9 mouse cellular contexts compared by ENCODE assay signal in the genomic region with DNA sequence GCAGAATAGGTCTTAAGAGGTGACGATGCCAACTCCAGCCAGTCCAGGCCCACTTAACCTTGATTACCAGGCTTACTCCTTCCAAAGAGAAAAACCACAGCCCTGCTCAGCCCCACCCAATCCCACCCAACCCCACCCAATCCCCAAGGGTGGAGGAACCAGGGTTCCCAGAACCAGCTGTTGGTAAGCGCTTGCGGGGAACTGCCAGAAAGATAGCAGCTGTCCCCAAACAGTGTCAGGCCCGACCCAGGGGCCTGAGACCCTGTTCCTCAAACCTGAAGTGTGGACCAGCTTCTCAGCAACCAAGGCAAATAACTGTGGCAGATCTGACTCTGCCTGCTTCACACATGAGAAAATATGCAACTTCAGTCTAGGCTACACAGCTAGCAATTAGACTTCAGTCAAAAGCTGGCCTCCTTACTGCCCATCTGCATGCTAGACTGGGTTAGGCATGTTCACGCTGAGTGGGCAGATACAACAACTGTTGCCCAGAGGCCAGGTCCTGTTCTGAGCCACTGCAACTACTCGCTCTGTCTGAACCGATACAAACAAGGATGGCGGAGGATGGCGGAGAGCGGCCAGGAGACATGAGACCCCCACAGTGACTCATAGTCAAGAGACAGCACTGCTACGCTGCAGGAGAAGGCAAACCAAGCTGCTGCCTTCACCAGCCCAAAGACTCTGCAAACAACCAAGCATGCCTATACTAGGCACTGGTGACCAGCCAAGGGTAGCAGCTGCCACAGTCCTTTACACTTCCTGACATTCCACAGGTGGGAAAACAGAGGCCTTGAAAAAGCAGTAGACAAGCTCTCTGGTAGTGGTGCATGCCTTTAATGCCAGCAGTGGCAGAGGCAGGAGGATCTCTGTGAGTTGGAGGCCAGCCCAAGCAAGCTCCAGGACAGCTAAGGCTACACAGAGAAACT. TPM values are rescaled to one million over a fixed set of nuclear protein-coding genes. Genes with fewer than 3 reads are reported as not detected.
A peak's percentile ranks its signal among the peaks of the same experiment; 100 is the strongest.
DNase-seq lines count a peak whose midpoint lies in the region; ATAC-seq and TF ChIP-seq lines count a peak whose summit lies in the region.
"Had no signal": no experiment of that assay in that cellular context is flagged by ENCODE, and none has a peak within 500 bp of the region (broad histone marks: within the 10 kb centered on the region; RNA-seq: fewer than 3 reads in every experiment).

No protein-coding gene starts in this region.

- H3K36me3 ChIP-seq in erythroblast, embryonic 14.5 days (ENCODE audit: control insufficient read depth) = no peaks in the 10 kb centered on the region; the same call in none of the 2 replicates
- no peaks in the 10 kb centered on the region for H3K36me3 ChIP-seq in midbrain, embryonic 11.5 days (ENCODE audit: control insufficient read depth, insufficient read depth, low read length)
- H3K36me3 ChIP-seq in midbrain, postnatal 0 days (ENCODE audit: insufficient read depth, low read length) = no peaks in the 10 kb centered on the region
- H3K36me3 ChIP-seq in stomach, embryonic 15.5 days = no peaks in the 10 kb centered on the region

- no peak for TF ChIP-seq CTCF in midbrain, postnatal 0 days (IDR thresholded peaks at IDR 0.05)

- peak; percentile 53 for DNase-seq in midbrain, embryonic 11.5 days (ENCODE audit: low spot score, missing footprints)
- DNase-seq in midbrain, postnatal 0 days (ENCODE audit: low spot score) = no peak
- peak; percentile 45 for DNase-seq in kidney, postnatal 14 days
- DNase-seq in ovary, postnatal 36 days (ENCODE audit: low spot score) = no peak
- no peak for DNase-seq in cerebellum, adult 9-11 months
- DNase-seq: right cerebral cortex, postnatal 25 days had no signal

- no peak for ATAC-seq in erythroblast, adult 5-6 weeks (replicated peaks; ENCODE audit: low FRiP score, poor library complexity, severe bottlenecking)
- no peak for ATAC-seq in midbrain, embryonic 11.5 days (ENCODE audit: low FRiP score)
- ATAC-seq in midbrain, postnatal 0 days (ENCODE audit: low FRiP score) = no peak
- ATAC-seq in stomach, embryonic 15.5 days (ENCODE audit: insufficient read depth, low FRiP score, low read depth) = no peak

- peak overlapping the region; percentile 35 for H3K4me3 ChIP-seq in erythroblast, embryonic 14.5 days (replicated peaks)
- H3K4me3 ChIP-seq in midbrain, embryonic 11.5 days (ENCODE audit: low read depth, low read length) = no peak overlapping the region
- H3K4me3 ChIP-seq in midbrain, postnatal 0 days (ENCODE audit: low read depth, low read length) = no peak overlapping the region
- no peak overlapping the region for H3K4me3 ChIP-seq in stomach, embryonic 15.5 days (replicated peaks)

- H3K9ac ChIP-seq in midbrain, embryonic 11.5 days (ENCODE audit: low read length) = no peak overlapping the region
- H3K9ac ChIP-seq in midbrain, postnatal 0 days (replicated peaks; ENCODE audit: low read length, poor library complexity, severe bottlenecking) = no peak overlapping the region
- no peak overlapping the region for H3K9ac ChIP-seq in stomach, embryonic 15.5 days

- H3K27ac ChIP-seq in midbrain, embryonic 11.5 days (ENCODE audit: low read depth, low read length) = no peak overlapping the region
- H3K27ac ChIP-seq in midbrain, postnatal 0 days (ENCODE audit: low read depth, low read length) = no peak overlapping the region
- H3K27ac ChIP-seq in stomach, embryonic 15.5 days = peak overlapping the region; percentile 8; the same call in 1 of the 2 replicates

- no peak overlapping the region for H3K4me2 ChIP-seq in midbrain, embryonic 11.5 days
- H3K4me2 ChIP-seq in midbrain, postnatal 0 days (ENCODE audit: low read depth, low read length, poor library complexity, severe bottlenecking) = no peak overlapping the region
- H3K4me2 ChIP-seq in stomach, embryonic 15.5 days = 0 out of 2 replicates have a peak overlapping the region, but pooled peaks have one; percentile 11

- no peaks in the 10 kb centered on the region for H3K9me3 ChIP-seq in erythroblast, embryonic 14.5 days (ENCODE audit: control insufficient read depth, low read length)
- no peaks in the 10 kb centered on the region for H3K9me3 ChIP-seq in midbrain, embryonic 11.5 days (ENCODE audit: control insufficient read depth, low read length)
- no peaks in the 10 kb centered on the region for H3K9me3 ChIP-seq in midbrain, postnatal 0 days (ENCODE audit: low read length)
- H3K9me3 ChIP-seq in stomach, embryonic 15.5 days = no peaks in the 10 kb centered on the region

- WGBS in midbrain, embryonic 11.5 days = 66% methylated on average over 11 of the region's 11 CpGs
- 76% methylated on average over 11 of the region's 11 CpGs for WGBS in midbrain, postnatal 0 days
- WGBS in stomach, embryonic 15.5 days = 68% methylated on average over 11 of the region's 11 CpGs

- H3K27me3 ChIP-seq in erythroblast, embryonic 14.5 days (ENCODE audit: control insufficient read depth) = peaks cover 4% of the 10 kb centered on the region
- no peaks in the 10 kb centered on the region for H3K27me3 ChIP-seq in midbrain, embryonic 11.5 days (ENCODE audit: control insufficient read depth, insufficient read depth, low read length)
- H3K27me3 ChIP-seq in midbrain, postnatal 0 days (ENCODE audit: insufficient read depth, low read length) = no peaks in the 10 kb centered on the region
- no peaks in the 10 kb centered on the region for H3K27me3 ChIP-seq in stomach, embryonic 15.5 days (replicated peaks)

- H3K4me1 ChIP-seq in erythroblast, embryonic 14.5 days (ENCODE audit: control insufficient read depth) = peaks cover 89% of the 10 kb centered on the region
- H3K4me1 ChIP-seq in midbrain, embryonic 11.5 days (ENCODE audit: control insufficient read depth, insufficient read depth, low read length) = peaks cover 56% of the 10 kb centered on the region
- peaks cover 17% of the 10 kb centered on the region for H3K4me1 ChIP-seq in midbrain, postnatal 0 days (ENCODE audit: insufficient read depth, low read length)
- H3K4me1 ChIP-seq in stomach, embryonic 15.5 days = peaks cover 55% of the 10 kb centered on the region

RNA-seq across cellular contexts. Expression of a gene that starts 4.0 kb away (rescaled TPM):
- polyA plus RNA-seq in erythroblast, embryonic 14.5 days (2012) = 0.27 and 0.33 TPM in 2 replicates
- 4.0 and 7.3 TPM in 2 replicates for total RNA-seq in erythroblast, adult 5-6 weeks (2015; ENCODE audit: low replicate concordance)
- 8.2 and 9.4 TPM in 2 replicates for total RNA-seq in erythroblast, adult 5-6 weeks (2017; ENCODE audit: low replicate concordance)
- 99.5 and 101 TPM in 2 replicates for polyA plus RNA-seq in midbrain, embryonic 11.5 days (2014; fragmentation: Nextera tagmentation; extraction: Ambion mirVana)
- total RNA-seq in midbrain, postnatal 0 days (2014; rRNA removed) = 31.2 and 31.8 TPM in 2 replicates
- polyA plus RNA-seq in midbrain, postnatal 0 days (2015; fragmentation: Nextera tagmentation; extraction: Ambion mirVana) = 28.3 and 31.3 TPM in 2 replicates
- 67.5 and 72.3 TPM in 2 replicates for polyA plus RNA-seq in stomach, embryonic 15.5 days (2015; fragmentation: Nextera tagmentation; extraction: Ambion mirVana)

RNA-seq across cellular contexts. Expression of a gene that starts 51.0 kb away (rescaled TPM):
- polyA plus RNA-seq in erythroblast, embryonic 14.5 days (2012) = 8.5 and 12.2 TPM in 2 replicates
- 1,227 and 1,297 TPM in 2 replicates for total RNA-seq in erythroblast, adult 5-6 weeks (2015; ENCODE audit: low replicate concordance)
- total RNA-seq in erythroblast, adult 5-6 weeks (2017; ENCODE audit: low replicate concordance) = 2,096 and 2,327 TPM in 2 replicates
- polyA plus RNA-seq in midbrain, embryonic 11.5 days (2014; fragmentation: Nextera tagmentation; extraction: Ambion mirVana) = 44.7 and 50.4 TPM in 2 replicates
- 50.0 and 66.3 TPM in 2 replicates for total RNA-seq in midbrain, postnatal 0 days (2014; rRNA removed)
- polyA plus RNA-seq in midbrain, postnatal 0 days (2015; fragmentation: Nextera tagmentation; extraction: Ambion mirVana) = 110 and 124 TPM in 2 replicates
- polyA plus RNA-seq in stomach, embryonic 15.5 days (2015; fragmentation: Nextera tagmentation; extraction: Ambion mirVana) = 40.2 and 43.5 TPM in 2 replicates

Comparison
In these comparisons a context has a peak if more than half of its experiments do, and no peak if none do; other contexts are left out.
1. DNase-seq: peak in midbrain, embryonic 11.5 days (single experiment) and kidney, postnatal 14 days (single experiment); none in midbrain, postnatal 0 days (single experiment), ovary, postnatal 36 days (single experiment) and cerebellum, adult 9-11 months (single experiment).
2. RNA of a gene that starts 4.0 kb away (polyA plus RNA-seq): 99.5 to 101 TPM in midbrain, embryonic 11.5 days, 67.5 to 72.3 TPM in stomach, embryonic 15.5 days and 28.3 to 31.3 TPM in midbrain, postnatal 0 days; 0.27 to 0.33 TPM in erythroblast, embryonic 14.5 days; every median in the first group is over 10 times any median in the second.